Mouse (Mus musculus) kidney, postnatal 25 days (tissue): ENCODE data around the gene Slc22a17.
A peak's percentile ranks its signal among the peaks of the same experiment; 100 is the strongest.
"Not testable (repeated sequence)": the region's sequence is repeated elsewhere in the genome, so short reads cannot be mapped to it uniquely, and the experiment has no call there.

Experiments
- DNase-seq, 2 experiments: peaks; one replicate each; pipeline ENCODE4 v3.0.0; 2021; ENCODE audit warnings: mixed read lengths in 2 of 2

Slc22a17 gene

DNA sequence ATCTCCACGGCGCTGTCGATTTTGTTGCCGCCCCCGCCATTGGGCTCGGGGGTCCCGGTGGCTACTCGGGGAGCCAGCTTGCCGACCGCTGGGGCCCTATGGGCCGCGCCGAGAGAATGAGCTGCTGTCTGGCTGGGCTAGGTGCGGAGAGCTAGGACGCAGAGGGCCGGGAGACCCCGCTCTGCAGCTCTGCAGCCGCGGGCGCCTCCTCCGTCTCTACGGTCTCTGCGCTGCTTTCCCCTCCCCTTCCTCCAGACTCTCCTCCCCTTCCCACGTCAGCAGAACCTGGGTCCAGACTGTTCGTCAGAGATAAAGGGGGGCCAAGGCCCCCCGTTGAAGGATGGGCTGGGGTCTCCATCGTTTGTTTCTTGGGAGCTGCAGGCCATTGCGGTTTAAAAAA, at the start of gene Slc22a17:
Slc22a17 (minus strand) TSS at position 247 of the 400 bp plus-strand sequence.
- DNase-seq = peak; percentile 74 to 82

GRCm38 (mm10) chr14:54962714-54963113, 49.8 kb upstream of the Slc22a17 start:
- no peak for DNase-seq

GRCm38 (mm10) chr14:54961487-54961886, 48.6 kb upstream of the Slc22a17 start:
- no peak for DNase-seq

- DNase-seq = no peak
Measured at GRCm38 (mm10) chr14:54960769-54961168, 47.8 kb upstream of the Slc22a17 start.

GRCm38 (mm10) chr14:54959853-54960613, 47.1 kb upstream of the Slc22a17 start:
- DNase-seq = not testable (repeated sequence)

- DNase-seq = no peak
Measured at GRCm38 (mm10) chr14:54959197-54959596, 46.3 kb upstream of the Slc22a17 start.

- no peak for DNase-seq
Measured at GRCm38 (mm10) chr14:54958503-54958902, 45.6 kb upstream of the Slc22a17 start.

DNA sequence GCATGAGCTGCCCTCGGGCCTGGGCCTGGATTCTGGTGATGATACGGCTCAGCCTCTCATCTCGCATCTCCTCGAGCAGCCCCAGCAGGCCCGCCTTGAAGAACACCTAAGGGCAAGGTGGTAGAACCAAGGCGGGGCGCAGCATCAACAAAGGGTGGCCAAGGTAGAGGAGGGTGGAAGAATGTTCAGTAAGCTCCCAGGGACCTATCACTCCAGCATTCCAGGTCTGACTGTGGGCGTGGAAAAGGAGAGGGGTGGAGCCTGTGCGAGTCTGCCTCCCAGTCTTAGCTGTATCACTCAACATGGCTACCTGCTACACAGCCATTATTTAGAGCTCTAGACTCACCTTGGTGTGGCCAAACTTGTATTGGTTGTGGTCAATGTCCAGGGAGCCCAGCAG, 43.6 kb upstream of the Slc22a17 start:
- DNase-seq = no peak

DNA sequence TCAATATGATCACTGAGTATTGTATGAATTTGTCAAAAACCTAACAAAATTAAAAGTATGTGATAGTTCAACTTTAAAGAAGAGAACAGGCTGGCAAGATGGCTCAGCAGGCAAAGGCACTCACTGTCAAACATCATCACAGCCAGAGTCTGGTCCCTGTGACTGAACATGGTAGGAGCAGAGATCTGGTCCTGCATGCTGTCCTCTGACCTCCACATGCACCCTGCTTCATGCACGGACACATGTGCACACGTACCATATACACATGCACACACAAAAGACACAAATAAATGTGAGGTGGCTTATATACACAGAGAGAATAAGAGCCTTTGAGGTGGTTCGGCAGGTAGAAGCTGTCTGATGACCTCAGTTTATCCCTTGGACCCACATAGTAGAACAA, 42.5 kb upstream of the Slc22a17 start:
- no peak for DNase-seq

GRCm38 (mm10) chr14:54954474-54954873, 41.5 kb upstream of the Slc22a17 start:
- DNase-seq = no peak

- DNase-seq = no peak
Measured at GRCm38 (mm10) chr14:54953664-54954206, 40.8 kb upstream of the Slc22a17 start.

DNA sequence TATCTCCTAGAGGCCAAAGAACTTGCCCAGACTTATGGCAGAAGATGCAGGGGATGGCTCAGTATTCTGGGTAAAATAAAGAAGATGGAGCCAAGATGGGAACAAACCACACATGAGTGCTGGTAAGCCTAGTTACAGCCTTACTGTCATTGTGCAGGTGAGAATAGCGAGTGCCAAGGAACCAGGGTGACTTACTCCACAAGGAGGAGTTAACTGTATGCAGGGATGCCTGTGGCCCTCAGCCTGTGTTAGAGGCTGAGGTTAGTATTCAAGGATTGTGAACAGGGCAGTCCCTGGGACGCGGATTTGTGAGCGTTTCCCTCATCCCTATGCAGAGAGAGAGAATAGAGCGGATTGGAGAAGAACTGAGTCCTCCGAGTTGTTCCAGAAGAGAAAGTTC, 38.7 kb upstream of the Slc22a17 start:
- no peak for DNase-seq

DNA sequence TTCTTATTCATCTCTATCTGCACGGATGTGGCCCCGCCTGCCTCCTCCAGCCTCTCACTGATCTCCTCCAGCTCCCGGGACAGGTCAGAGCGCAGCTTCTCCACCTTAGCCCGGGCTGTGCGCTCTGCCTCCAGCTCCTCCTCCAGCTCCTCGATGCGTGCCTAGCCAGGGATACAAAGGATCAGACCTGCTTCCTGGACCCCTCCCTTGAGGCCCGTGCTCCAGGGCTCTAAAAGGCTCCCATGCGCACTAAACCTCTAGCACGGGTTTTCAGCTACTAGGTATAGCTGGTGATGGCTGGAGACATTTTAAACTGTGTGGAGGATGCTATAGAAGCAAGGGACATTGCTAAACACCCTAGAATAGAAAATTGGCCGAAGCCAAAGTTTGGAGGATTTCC, 37.6 kb upstream of the Slc22a17 start:
- DNase-seq = no peak

DNA sequence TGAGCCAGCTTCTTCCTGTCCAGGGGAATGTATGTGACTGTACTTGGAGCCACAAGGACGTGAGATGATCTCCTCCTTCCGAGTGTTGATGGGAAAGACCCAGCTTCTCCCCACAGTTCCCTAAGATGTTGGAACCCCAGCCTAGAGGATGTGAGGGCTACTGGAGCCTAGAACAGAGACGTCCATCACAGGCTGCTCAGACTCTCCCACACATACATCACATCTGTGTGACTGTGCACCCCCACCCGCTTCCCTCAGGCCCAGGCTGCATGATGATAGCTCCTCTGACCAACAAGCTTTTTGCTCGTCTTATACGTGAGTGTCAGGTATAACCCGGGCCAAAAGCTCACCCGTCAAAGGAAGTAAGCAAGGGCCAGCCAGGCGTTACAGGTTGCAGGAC, 35.8 kb upstream of the Slc22a17 start:
- no peak for DNase-seq

GRCm38 (mm10) chr14:54947008-54947407, 34.1 kb upstream of the Slc22a17 start:
- not testable (repeated sequence) for DNase-seq

GRCm38 (mm10) chr14:54945975-54946704, 33.2 kb upstream of the Slc22a17 start:
- DNase-seq = no peak

DNA sequence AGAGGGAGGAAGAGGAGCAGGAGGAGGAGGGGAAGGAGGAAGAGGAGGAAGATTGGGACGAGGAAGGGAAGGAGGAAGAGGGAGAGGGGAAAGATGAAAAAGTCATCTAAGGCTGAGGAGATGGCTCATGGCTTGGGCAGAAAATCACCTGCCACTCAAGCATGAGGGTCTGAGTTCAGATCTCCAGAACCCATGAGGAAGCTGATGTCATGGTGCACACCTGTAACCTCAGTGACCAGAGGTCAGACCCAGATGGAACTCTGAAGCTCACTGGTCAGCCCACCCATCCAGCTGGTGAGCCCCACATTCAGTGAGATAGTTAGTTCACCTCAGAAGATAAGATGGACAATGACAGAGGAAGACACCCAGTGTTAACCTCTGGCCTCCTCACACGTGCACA, 32.0 kb upstream of the Slc22a17 start:
- DNase-seq = no peak

DNA sequence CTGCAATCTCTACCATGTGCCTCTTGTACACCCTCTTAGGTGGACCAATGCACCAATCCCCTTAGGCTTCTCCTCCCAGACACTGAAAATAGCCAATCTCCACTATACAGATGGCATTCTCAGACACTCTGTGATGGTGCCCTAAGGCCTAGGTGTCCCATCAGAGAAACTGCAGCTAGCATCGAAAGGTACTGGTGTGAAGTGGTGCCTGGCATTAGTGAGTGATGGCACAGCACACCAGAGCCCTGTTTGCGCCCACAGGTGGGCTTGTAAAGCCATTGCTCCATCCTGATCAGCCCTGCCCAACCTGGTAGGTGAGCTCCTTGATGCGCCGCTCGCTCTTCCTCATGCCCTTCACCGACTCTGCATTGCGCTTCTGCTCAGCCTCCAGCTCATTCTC, 31.0 kb upstream of the Slc22a17 start:
- no peak for DNase-seq

GRCm38 (mm10) chr14:54942479-54942878, 29.5 kb upstream of the Slc22a17 start:
- DNase-seq = no peak

- peak; percentile 62 to 77 for DNase-seq
Measured at GRCm38 (mm10) chr14:54941024-54941978, 28.4 kb upstream of the Slc22a17 start.

DNA sequence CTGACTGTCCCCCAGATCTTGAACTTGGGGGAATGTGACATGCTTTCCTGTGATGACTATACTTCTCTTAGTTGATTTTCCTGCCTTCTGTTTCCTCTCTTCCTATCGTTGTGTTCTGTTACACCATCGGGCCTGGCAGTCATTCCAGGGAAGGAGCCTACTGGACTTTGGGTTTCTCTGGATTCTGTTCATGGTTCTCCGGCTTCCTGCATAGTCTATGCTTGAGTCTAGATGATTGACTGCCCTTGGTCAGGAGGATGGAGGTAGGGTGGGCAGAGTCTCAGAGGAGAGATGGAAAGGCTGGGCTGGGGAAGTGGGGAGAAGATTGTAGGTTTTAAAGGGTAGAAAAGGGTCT, 27.2 kb upstream of the Slc22a17 start:
- DNase-seq = peak; percentile 18 to 46

DNA sequence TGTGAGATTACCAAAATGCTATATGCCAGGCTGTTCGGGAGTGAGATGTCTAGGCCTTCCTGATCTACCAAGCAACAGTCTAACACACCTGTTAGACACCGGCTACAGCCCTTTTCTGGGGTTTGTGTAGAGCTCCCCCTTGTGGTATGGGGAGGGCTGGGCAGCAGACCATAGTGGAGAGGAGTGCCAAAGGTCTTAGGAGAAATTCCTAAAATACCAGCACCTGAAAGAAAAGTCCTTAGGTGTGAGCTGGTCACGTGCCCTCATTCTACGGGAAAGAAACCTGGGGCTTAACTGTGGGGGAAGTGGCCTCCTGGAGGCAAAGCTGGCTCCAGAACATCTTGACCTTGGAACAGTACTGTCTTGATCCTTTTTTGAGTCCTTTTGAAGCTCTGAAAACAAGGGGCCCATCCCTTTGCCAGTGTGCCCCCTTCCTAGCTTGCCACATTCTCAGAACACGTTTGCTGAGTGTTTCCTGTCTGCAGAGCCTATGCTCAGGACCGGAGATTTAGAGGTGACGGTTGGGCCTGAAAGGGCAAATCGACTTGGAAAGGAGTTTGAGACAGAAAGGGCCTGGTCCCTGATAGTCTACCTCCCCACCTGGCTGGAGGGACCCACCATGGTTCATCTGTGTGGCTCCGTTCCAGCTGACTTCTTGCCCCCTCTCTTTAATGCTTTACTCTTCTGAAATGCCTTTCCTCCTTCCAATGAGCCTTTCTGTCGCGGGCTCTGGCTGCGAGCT, 26.7 kb upstream of the Slc22a17 start:
- peak; percentile 80 to 85 for DNase-seq
